9 mouse cellular contexts compared by ENCODE assay signal in genomic region chr11:46276778-46277177, GRCm38 (mm10). TPM values are rescaled to one million over a fixed set of nuclear protein-coding genes. Genes with fewer than 3 reads are reported as not detected.
A peak's percentile ranks its signal among the peaks of the same experiment; 100 is the strongest.
DNase-seq lines count a peak whose midpoint lies in the region; ATAC-seq lines count a peak whose summit lies in the region.
"Had no signal": no experiment of that assay in that cellular context is flagged by ENCODE, and none has a peak within 500 bp of the region (broad histone marks: within the 10 kb centered on the region; RNA-seq: fewer than 3 reads in every experiment).

No protein-coding gene starts in this region.

- ATAC-seq in CD4-positive, CD25-positive, alpha-beta regulatory T cell, adult 4 months: no peak

- DNase-seq in CD4-positive, CD25-positive, alpha-beta regulatory T cell, adult 2 months (ENCODE audit: low read depth, low spot score): peak; percentile 77
- peak; percentile 45 to 59 for DNase-seq in left cerebral cortex, adult 18-20 months (ENCODE audit: low spot score in 2 of 2)
- no peak for DNase-seq in left cerebral cortex, adult 9 months (ENCODE audit: low spot score in 2 of 2)
- DNase-seq in brain, adult 2 months (ENCODE audit: low read depth, low spot score): peak; percentile 72
- DNase-seq in kidney, postnatal 10 days: peak; percentile 44
- peak; percentile 53 for DNase-seq in retina, postnatal 1 day
- DNase-seq in layer of hippocampus, adult 8-10 months (ENCODE audit: low spot score in 2 of 2): no peak

RNA-seq across cellular contexts. Expression of gene Cyfip2, which starts 35.9 kb away (rescaled TPM):
- 10 to 100 TPM; 62.3 to 90.1 TPM for polyA plus RNA-seq in CD4-positive, CD25-positive, alpha-beta regulatory T cell, adult 4 months (2017; shearing (Covaris generic))
- total RNA-seq in left cerebral cortex, adult 18-20 months (2021): 100 to 1,000 TPM; 619 to 654 TPM
- total RNA-seq in layer of hippocampus, adult 8-10 months (2022): 100 to 1,000 TPM; 481 to 545 (median 513) TPM

RNA-seq across cellular contexts. Expression of gene Fndc9, which starts 41.4 kb away (rescaled TPM):
- under 1 TPM; 0.65 to 0.79 TPM for polyA plus RNA-seq in CD4-positive, CD25-positive, alpha-beta regulatory T cell, adult 4 months (2017; shearing (Covaris generic))
- 1 to 10 TPM; 3.0 to 3.9 TPM for total RNA-seq in left cerebral cortex, adult 18-20 months (2021)
- total RNA-seq in layer of hippocampus, adult 8-10 months (2022): 1 to 10 TPM in 3 of 4 experiments, under 1 TPM in 1; 0.73 to 1.3 (median 1.2) TPM
- total RNA-seq: hematopoietic stem cell, adult 5-6 weeks had no signal

Comparison
In these comparisons a context has a peak if more than half of its experiments do, and no peak if none do; other contexts are left out.
1. DNase-seq: peak in CD4-positive, CD25-positive, alpha-beta regulatory T cell, adult 2 months (single experiment), left cerebral cortex, adult 18-20 months (2 of 2), brain, adult 2 months (single experiment), kidney, postnatal 10 days (single experiment) and retina, postnatal 1 day (single experiment); none in left cerebral cortex, adult 9 months (0 of 2) and layer of hippocampus, adult 8-10 months (0 of 2).